Mouse (Mus musculus) common myeloid progenitor, adult 5-6 weeks (primary cell): ENCODE results near the gene Vat1. TPM values are rescaled to one million over a fixed set of nuclear protein-coding genes. Genes with fewer than 3 reads are reported as not detected.
"Not testable (repeated sequence)": the region's sequence is repeated elsewhere in the genome, so short reads cannot be mapped to it uniquely, and the experiment has no call there.

Experiments used
- ATAC-seq: replicated peaks from 2 replicates; pipeline ENCODE4 v1.8.0; 2016; ENCODE audit warnings: low read depth, mild to moderate bottlenecking, moderate TSS enrichment, inconsistent platforms; ENCODE audit not compliant: poor library complexity, severe bottlenecking
- total RNA-seq: library from RNA; stranded (forward); fragments of 200-1000, 187-1606 nt; gene quantifications from 2 replicates; pipeline ENCODE4 v1.2.3, GENCODE M21; 2017

Gene Vat1
- total RNA-seq, 1 experiment from 2014 or later, result 15.5 TPM

DNA sequence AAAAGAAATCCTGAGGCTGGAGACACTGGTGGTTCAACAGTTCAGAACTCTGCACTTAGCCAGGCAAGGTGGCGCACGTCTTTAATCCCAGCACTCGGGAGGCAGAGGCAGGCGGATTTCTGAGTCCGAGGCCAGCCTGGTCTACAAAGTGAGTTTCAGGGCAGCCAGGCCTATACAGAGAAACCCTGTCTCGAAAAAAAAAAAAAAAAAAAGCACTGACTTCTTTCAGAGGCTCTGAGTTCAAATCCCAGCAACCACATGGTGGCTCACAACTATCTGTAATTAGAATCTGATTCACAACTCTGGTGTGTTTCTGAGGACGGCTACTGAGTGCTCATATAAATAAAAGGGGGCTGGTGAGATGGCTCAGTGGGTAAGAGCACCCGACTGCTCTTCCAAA, 19.2 kb downstream of the Vat1 start:
- not testable (repeated sequence) for ATAC-seq

- no peak for ATAC-seq
These were observed 19.7 kb downstream of the Vat1 start for GRCm38 (mm10) chr11:101446319-101446718.

GRCm38 (mm10) chr11:101442760-101443159, 23.3 kb downstream of the Vat1 start:
- ATAC-seq, result no peak

- peak; percentile 98 for ATAC-seq
These were observed 23.8 kb downstream of the Vat1 start, which contains the start of gene Rpl27 for GRCm38 (mm10) chr11:101442127-101442693. TSS of gene Rpl27 (plus strand) at chr11:101442298.

- not testable (repeated sequence) for ATAC-seq
These were observed 24.4 kb downstream of the Vat1 start for GRCm38 (mm10) chr11:101441450-101442126.

DNA sequence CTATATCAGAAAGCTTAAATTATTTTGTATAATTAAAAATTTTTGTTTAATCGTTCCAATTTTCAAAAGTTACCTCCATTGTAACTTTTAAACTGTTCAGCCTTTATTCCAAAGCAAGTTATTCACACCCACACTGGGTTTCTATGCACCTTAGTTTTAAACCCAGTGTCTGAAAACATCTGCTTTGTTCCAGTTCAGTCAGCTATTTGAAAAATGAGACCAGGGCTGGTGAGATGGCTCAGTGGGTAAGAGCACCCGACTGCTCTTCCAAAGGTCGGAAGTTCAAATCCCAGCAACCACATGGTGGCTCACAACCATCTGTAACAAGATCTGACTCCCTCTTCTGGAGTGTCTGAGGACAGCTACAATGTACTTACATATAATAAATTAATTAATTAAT, 28.0 kb downstream of the Vat1 start:
- ATAC-seq, result not testable (repeated sequence)

DNA sequence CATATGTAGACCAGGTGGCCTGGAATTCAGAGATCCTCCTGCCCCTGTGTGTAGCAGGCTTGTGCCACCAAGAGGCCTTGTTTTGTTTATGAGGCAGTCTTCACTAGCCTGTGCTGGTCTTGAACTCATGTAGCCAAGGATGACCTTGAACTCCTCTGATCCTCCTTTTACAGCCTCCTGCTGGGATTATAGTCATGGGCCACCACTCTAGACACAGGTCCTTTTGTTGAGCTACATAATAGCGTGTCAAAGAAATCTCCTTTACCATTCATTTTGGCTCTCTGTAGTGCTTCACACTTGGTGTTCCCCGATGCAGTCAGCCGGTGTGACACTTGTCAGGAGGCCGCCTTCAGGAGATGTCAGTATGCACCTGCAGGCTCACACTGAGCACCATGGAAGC, 29.1 kb downstream of the Vat1 start:
- no peak for ATAC-seq

GRCm38 (mm10) chr11:101435831-101436230, 30.2 kb downstream of the Vat1 start:
- no peak for ATAC-seq

DNA sequence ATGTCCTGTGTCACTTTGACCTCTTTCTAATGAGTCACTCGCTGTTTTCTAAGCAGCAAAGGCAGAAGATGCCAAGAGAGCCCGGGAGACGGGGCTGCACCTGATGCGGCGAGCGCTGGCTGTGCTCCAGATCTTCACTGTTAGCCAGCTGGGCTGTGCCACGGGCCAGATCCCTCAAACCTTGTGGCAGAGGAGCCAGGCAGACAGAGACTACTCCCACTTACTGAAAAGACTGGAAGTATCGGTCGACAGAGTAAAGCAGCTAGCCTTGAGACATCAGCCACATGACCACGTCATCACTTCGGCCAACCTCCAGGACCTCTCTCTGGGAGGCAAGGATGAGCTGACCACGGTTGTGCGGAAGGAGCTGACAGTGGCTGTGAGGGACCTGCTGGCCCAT, 32.6 kb downstream of the Vat1 start:
- ATAC-seq, result no peak

DNA sequence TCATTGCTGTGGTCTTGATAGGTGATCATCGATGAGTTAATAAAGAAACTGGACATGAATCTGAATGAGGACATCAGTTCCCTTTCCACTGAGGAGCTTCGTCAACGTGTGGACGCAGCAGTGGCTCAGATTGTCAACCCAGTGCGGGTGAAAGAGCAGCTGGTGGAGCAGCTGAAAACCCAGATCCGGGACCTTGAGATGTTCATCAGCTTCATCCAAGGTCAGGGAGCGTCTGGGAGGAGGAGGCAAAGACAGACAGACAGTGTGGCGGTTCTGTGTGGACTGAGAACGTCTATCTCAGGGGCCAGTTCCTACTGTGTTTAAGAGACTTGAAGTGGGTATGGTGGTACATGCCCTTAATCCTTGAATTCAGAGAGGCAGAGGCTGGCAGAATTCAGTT, 34.7 kb downstream of the Vat1 start:
- ATAC-seq, result no peak

DNA sequence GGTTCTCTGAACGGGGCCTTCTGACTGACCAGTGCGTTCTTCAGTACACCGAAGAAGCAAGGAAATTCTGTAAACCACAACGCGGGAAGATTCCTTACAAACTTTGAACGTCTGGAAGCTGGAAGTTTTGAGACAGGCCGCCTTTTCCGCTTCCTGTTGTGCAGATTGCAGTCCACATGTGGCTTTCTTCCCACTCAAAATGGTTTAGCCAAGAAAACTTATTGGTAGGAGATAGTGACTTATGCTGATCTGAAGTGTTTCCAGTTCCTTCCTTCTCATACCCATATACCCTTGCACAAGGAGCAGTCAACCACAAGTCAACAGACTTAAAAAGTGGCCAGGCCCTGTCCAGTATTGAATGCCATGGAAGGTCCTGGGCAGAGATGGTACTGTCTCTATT, 39.9 kb downstream of the Vat1 start:
- ATAC-seq, result no peak

DNA sequence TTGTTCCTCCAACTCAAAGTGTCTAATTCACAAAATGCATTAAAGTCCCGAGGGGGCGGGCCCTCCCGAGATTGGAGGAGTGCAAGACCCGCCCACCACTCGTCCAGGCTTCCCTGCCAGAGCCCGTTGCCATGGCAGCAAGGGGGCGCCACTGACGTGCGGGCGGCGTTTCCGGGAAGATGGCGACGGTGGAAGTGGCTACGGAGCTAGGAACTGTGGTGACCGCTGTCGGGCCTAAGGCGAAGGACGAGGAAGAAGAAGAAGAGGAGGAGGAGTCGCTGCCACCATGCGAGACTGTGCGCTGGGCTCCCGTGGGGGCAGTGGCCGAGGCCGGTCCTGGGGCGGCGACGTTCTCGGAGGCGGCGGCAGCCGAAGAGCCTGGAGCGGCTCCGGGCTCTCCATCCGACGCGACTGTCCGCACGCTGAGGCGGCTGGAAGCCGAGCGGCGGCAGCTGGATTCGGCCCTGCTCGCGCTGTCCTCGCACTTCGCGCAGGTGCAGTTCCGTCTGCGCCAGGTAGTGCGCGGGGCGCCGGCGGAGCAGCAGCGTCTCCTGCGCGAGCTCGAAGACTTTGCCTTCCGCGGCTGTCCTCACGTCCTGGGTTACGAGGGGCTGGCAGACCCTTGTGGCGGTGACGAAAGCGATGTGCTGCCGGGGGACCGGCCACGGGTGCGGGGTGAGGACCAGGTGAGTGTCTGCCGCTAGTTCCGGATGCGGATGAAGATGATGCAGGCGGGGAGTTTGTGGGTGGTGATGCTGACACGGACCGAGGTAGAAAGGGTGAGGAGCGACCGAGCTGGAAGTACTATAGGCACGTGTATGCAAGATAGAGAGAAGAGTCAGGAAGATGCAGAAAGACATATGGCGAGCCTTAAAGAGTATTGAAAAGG, 40.9 kb downstream of the Vat1 start, which contains the start of the genes Rundc1 and Ptges3l:
Gene Rundc1 (plus strand): TSS at position 161 of the 889 bp plus-strand sequence.
Gene Ptges3l (minus strand): TSS at position 409 of the 889 bp plus-strand sequence.
- peak; percentile 96 for ATAC-seq

DNA sequence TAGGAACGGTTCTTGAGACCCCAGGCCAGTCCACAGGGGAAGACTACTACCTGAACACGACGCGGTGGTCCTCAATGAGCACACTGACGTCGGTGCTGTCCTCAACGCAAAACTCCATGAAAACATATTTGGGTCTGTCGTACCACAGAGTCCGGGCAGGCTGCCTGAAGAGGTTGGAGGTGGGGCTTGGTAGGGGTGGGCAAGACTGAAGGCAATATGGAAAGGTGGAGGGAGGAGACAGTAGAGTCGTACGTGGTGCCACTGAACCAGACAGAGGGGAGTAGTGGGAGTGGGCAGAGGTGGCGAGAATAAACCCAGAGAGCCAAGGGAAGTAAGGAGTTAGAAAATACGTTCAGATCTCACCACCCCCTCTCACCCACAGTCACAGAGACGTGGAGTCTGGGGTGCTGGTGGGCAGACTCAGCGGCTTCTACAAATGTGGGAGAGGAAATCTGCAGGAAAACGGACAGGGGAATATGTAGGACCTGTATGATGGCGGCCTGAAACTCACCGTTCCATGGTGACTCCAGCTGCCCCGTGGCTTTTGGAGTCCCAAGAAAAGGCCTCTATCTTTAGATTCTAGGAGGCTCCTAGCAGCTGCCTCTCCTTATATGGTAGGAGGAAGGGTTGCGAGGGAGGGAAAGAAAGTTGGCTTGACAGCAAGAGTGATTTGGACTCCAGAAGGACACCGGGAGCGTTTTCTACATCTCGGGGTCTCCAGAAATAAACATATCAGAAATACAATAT, 41.8 kb downstream of the Vat1 start, which contains the start of gene Gm27029:
Gene Gm27029 (minus strand): TSS at position 692 of the 747 bp plus-strand sequence.
- peak; percentile 31 for ATAC-seq

GRCm38 (mm10) chr11:101420148-101420547, 45.9 kb downstream of the Vat1 start:
- no peak for ATAC-seq

- no peak for ATAC-seq
These were observed 46.4 kb downstream of the Vat1 start for GRCm38 (mm10) chr11:101419610-101420009.

DNA sequence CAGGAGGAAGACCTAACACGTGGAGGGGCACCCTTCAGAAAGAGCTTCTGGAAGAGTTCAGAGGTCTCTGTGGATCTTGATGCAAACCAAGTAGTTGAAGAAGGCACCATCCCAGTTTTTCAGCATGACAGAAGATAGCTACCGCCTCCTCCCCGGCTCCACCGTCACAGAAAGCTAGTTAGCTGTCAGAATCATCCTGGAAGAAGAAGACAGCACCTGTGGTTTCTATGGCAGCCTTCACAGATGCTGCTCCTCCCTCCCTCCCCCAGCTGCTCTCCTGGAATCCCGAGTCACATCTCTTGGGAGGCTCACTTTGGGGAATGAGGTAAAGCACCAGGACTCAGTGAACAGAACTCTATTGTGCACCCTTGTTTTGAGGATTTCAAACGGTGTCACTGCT, 47.0 kb downstream of the Vat1 start:
- no peak for ATAC-seq

GRCm38 (mm10) chr11:101417101-101417855, 48.8 kb downstream of the Vat1 start, which contains the start of gene Aarsd1:
TSS of gene Aarsd1 (minus strand) at chr11:101417615.
- ATAC-seq, result peak; percentile 92

GRCm38 (mm10) chr11:101416433-101417100, 49.5 kb downstream of the Vat1 start:
- ATAC-seq, result peak; percentile 37; the same call in 1 of the 2 replicates

- ATAC-seq, result no peak
These were observed 50.7 kb downstream of the Vat1 start for GRCm38 (mm10) chr11:101415306-101415705.
